Mouse (Mus musculus) liver, postnatal 0 days (tissue): ENCODE data around the gene Kri1.

Experiments
- CTCF ChIP-seq: sonication (generic); IDR thresholded peaks from 2 replicates; pipeline ENCODE4 v1.5.1; 2016; ENCODE audit warnings: antibody characterized with exemption, low read depth
- EP300 ChIP-seq: IDR thresholded peaks from 2 replicates; pipeline ENCODE4 v1.6.1; 2016; ENCODE audit warnings: antibody characterized with exemption, low read depth, mild to moderate bottlenecking

DNA sequence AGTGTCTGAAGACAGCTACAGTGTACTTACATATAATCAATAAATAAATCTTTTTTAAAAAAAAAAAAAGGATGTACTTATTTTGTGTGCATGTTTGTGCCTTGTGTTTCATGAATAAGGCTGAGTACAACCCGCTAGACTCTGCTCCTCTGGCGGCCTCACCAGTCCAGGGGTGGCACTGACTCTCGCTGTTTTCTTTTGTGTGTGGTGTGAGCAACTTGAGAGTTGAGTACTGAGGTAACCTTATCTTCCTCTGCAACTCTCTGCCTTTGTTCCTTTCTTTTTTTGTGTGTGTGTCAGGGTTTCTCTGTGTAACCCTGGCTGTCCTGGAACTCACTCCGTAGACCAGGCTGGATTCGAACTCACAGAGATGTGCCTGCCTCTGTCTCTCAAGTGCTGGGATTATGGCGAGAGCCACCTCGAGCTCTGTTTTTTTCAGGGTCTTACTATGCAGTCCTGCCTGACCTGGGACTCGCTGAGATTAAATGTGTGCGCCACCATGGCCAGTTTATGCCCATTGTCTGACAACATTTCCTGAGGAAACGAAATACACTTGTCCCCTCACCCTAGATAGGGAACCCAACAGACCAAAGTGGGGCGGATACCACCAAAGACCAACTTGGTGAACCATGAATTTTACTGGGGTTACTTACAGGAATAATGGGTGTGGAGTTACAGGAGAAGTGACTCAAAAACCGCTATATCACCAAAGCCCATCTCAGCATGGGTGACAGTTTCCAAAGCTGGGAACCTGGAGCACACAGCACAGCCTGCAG, 43.8 kb upstream of the Kri1 start:
- TF ChIP-seq CTCF, result no peak
- no peak for TF ChIP-seq EP300
